Mouse (Mus musculus) neural tube, postnatal 0 days (tissue): ENCODE data around the gene Kcna2. TPM values are rescaled to one million over a fixed set of nuclear protein-coding genes. Genes with fewer than 3 reads are reported as not detected.

Source experiments
- polyA plus RNA-seq: library from polyadenylated mRNA; unstranded; fragments of >200 nt; fragmentation: Nextera tagmentation; extraction: Ambion mirVana; gene quantifications from 2 replicates; pipeline ENCODE4 v1.2.1, GENCODE M21; 2015

The Kcna2 gene
- polyA plus RNA-seq, result 3.0 and 3.6 TPM in 2 replicates

DNA sequence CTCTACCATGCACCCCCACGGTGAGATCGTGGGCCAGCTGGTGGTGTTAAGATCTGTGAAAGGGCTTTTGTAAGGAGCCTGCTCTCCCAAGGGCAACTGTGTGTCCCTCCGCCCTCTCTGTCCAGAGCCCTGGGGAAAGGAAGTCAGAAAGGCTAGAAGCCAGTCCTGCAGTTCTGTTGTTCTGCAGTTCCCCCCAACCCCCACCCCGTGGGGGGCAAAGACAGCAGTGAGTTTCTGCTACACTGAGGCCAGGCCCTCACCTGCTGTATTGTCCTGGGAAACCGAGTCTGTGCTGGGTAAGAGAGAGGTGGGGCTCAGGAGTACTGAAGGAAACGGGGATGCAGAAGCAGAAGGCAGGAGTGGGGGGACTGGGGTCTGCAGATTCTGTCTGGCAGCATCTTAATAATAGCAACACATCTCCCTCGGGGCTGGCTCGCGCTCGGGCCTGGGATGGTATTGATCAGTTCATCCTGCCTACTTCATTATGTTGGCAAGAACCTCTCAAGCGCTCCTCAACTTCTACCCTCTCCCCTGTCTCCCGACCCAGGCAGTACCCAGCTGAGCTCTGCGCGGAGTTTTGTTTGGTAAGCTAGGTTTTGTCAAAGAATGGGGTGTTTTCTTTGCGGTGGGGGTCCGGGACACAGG is at the start of gene Kcna2:
Gene Kcna2 (plus strand): TSS at position 336 of the 645 bp plus-strand sequence.

Other genes starting within 250 kb of the Kcna2 start
- gene Kcna3, start 65.0 kb upstream of the Kcna2 start, polyA plus RNA-seq, result 11.2 and 11.4 TPM in 2 replicates
- gene Kcna10, start 81.9 kb downstream of the Kcna2 start, polyA plus RNA-seq, result not detected in 2 replicates
- 0.19 TPM in 1 of 2 replicates, not detected in the other for gene Cym, start 120.6 kb downstream of the Kcna2 start, polyA plus RNA-seq
- gene A630076J17Rik, start 129.5 kb downstream of the Kcna2 start, polyA plus RNA-seq, result not detected in 2 replicates
- 0.21 TPM in 1 of 2 replicates, not detected in the other for gene Prok1, start 138.6 kb downstream of the Kcna2 start, polyA plus RNA-seq
- 179 TPM in 2 replicates for gene Lamtor5, start 177.7 kb downstream of the Kcna2 start, polyA plus RNA-seq
- 2.3 and 2.5 TPM in 2 replicates for gene Slc16a4, start 190.1 kb downstream of the Kcna2 start, polyA plus RNA-seq
- gene Rbm15, start 232.5 kb downstream of the Kcna2 start, polyA plus RNA-seq, result 5.7 and 5.8 TPM in 2 replicates